Mouse (Mus musculus) kidney, adult 2 months (tissue): Measurements from ENCODE around the gene Tssc4. TPM values are rescaled to one million over a fixed set of nuclear protein-coding genes. Genes with fewer than 3 reads are reported as not detected.
A peak's percentile ranks its signal among the peaks of the same experiment; 100 is the strongest.

ENCODE experiments used
- DNase-seq: peaks from one replicate; pipeline ENCODE4 v3.0.0; 2021
- H3K27ac ChIP-seq: fragments of 200-500 bp; 2 replicates; pipeline ENCODE4 v1.5.1; 2012; ENCODE audit warnings: low read depth, low read length, control low read depth, inconsistent platforms; ENCODE audit not compliant: insufficient read depth
- H3K27me3 ChIP-seq: fragments of 200-500 bp; replicated peaks from 2 replicates; pipeline ENCODE4 v1.6.1; 2012; ENCODE audit warnings: mild to moderate bottlenecking, moderate library complexity, low read length, inconsistent platforms; ENCODE audit not compliant: control insufficient read depth, insufficient read depth
- H3K36me3 ChIP-seq: fragments of 200-500 bp; 2 replicates; pipeline ENCODE4 v1.6.1; 2012; ENCODE audit warnings: mild to moderate bottlenecking, moderate library complexity, low read length, inconsistent platforms; ENCODE audit not compliant: control insufficient read depth, insufficient read depth
- H3K4me1 ChIP-seq: fragments of 200-500 bp; 2 replicates; pipeline ENCODE4 v1.6.1; 2011; ENCODE audit warnings: low read length; ENCODE audit not compliant: control insufficient read depth, insufficient read depth
- H3K4me3 ChIP-seq: fragments of 200-500 bp; 2 replicates; pipeline ENCODE4 v1.5.1; 2011; ENCODE audit warnings: mild to moderate bottlenecking, low read depth, low read length, control low read depth; ENCODE audit not compliant: insufficient read depth
- CTCF ChIP-seq: fragments of 200-500 bp; conservative IDR thresholded peaks from 2 replicates; pipeline ENCODE4 v1.5.1; 2011; ENCODE audit warnings: low read depth, mild to moderate bottlenecking, control low read depth, low read length, moderate library complexity, mixed read lengths; ENCODE audit not compliant: insufficient read depth, insufficient read length
- POLR2A ChIP-seq: fragments of 200-500 bp; IDR thresholded peaks from one replicate; pipeline ENCODE4 v1.6.1; 2011; ENCODE audit warnings: low read depth, low read length, control low read depth
- WGBS: fragments of 180-500 bp; shearing (Covaris S2); methylation state at CpG from one replicate; pipeline ENCODE4 v1.1.7; 2018; 5-methylcytosine and 5-hydroxymethylcytosine counted together
- polyA plus RNA-seq: library from polyadenylated mRNA; depleted of rRNA; stranded (reverse); fragments of >200 nt; gene quantifications from 2 replicates; pipeline ENCODE4 v1.2.3, GENCODE M21; 2012; rRNA removed

Tssc4 gene
- 64.8 and 74.5 TPM in 2 replicates for polyA plus RNA-seq

DNA sequence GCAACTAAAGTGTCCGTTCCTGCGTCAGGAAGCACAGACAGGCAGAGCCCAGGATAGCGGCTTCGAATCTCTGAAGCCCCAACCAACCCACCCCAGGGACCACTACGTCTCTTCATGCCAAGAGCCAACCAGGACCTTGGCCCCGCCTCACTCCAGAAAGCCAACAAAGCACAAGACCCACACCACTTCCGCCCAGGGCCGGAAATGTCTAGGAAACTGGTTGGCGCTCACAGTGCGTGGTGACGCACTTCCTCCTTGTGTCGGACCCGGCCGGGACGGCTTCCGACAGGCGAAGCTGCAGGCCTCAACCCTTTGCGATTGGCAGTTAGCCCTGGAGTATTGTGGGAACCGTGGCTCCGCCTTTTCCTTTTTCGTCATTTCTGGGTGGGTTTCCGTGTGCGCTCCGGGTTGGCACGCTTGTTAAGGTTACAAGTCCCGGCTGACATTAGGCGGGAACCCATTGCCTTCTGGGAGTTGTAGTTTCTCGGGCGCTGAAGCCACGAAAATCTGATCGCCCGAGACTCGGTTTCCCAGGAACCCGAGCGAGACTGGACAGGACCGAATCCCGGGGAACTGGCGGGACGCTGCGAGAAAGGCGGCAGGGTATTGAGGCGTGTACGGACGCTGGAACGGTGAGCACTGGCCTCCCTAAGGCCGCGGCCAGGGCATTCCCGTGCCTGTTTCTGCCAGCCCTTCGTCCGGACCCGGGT, at the start of gene Tssc4:
Gene Tssc4, plus strand, starts transcription at position 368 of the 710 bp plus-strand sequence.
- peak within 1 kb of the TSS; percentile 91 for H3K4me3 ChIP-seq
- peaks cover 2% of the 10 kb centered on the region for H3K36me3 ChIP-seq
- H3K27me3 ChIP-seq: no peaks in the 10 kb centered on the region
- DNase-seq: peak; percentile 100
- TF ChIP-seq CTCF (no peak), POLR2A (peak; percentile 45)
- H3K27ac ChIP-seq: peak within 1 kb of the TSS; percentile 91
- H3K4me1 ChIP-seq: peaks cover 15% of the 10 kb centered on the region
- under 1% methylated on average over 51 of the region's 51 CpGs for WGBS

DNA sequence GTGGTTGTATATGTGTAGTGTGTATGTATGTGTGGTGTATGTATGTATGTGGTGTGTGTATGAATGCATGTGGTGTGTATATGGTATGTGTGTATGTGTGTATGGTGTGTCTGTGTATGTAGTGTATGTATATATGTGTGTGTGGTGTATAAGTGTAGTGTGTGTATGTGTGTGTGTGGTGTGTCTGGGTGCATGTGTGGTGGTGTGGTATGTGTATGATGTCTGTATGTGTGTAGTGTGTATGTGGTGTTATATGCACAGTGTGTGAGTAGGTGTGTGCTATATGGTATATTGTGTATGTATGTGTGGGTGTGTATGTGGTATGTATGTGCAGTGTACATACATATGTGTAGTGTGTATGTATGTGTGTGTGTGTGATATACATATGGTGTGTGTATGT, 49.0 kb upstream of the Tssc4 start:
- TF ChIP-seq POLR2A (no peak), CTCF (no peak)
- no peaks in the 10 kb centered on the region for H3K4me1 ChIP-seq
- no peaks in the 10 kb centered on the region for H3K36me3 ChIP-seq
- no peak for DNase-seq
- H3K27ac ChIP-seq: no peak overlapping the region
- no peaks in the 10 kb centered on the region for H3K27me3 ChIP-seq
- H3K4me3 ChIP-seq: no peak overlapping the region

GRCm38 (mm10) chr7:143020764-143021163, 48.3 kb upstream of the Tssc4 start:
- DNase-seq: peak; percentile 43
- Histone ChIP-seq H3K4me1 (no peaks in the 10 kb centered on the region), H3K27me3 (no peaks in the 10 kb centered on the region), H3K36me3 (no peaks in the 10 kb centered on the region), H3K4me3 (no peak overlapping the region), H3K27ac (no peak overlapping the region)
- no peak for TF ChIP-seq CTCF
- TF ChIP-seq POLR2A: no peak
- 84% methylated on average over 3 of the region's 3 CpGs for WGBS

DNA sequence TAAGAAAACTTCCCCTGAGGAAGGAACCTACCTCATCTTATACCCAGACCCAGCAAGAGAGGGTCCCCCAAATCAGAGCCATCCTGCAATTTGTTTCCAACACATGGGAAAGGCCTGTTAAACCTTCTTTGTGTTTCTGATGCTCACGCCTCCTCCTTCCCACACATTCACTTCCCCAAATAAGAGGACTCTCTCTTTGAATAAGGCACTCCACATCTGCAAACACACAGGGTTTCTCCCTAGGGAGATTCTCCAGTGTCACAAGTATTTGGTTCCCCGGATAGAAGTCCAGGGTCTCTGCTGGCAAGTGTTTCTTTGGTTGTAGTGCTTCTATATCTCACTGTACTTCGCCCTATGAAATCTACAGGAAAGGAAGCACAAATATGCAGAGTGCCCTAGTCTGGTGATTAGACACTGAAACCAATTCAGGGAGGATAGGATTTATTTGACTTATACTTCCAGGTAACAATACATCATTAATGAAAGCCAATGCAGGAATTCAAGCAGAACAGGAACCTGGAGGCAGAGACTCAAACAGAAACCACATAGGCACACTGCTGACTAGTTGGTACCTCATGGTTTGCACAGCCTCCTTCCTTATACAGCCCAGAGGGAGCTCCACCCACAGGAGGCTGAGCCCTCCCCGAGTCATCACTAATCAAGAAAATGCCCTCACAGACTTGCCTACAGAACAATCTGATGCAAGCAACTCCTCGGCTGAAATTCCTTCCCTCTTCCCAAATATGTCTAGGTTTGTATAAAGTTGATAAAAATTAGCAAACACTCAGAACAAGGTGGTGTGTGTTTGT, 47.5 kb upstream of the Tssc4 start:
- Histone ChIP-seq H3K27ac (no peak overlapping the region), H3K36me3 (no peaks in the 10 kb centered on the region), H3K27me3 (no peaks in the 10 kb centered on the region), H3K4me1 (no peaks in the 10 kb centered on the region), H3K4me3 (no peak overlapping the region)
- DNase-seq: no peak
- TF ChIP-seq POLR2A (no peak), CTCF (no peak)
- 61% methylated on average over 5 of the region's 5 CpGs for WGBS

DNA sequence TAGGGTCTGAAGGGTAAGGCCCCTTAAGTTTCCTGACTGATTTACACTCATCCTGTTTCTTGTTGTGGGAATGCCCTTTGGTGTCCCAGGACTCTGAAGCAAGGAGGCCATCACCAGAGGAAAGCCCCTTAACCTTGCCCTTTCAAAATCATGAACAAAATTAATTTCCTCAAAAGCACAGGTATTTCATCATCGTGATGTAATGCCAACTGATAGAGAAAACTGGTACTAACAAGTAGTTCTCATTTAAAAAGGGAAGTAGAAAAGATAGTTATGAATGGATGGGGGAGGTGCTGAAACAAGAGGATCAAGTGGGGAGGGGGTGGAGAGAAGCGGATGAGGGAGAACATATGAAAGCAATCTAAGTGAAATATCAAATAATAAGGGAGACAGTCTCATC, 45.5 kb upstream of the Tssc4 start:
- DNase-seq: no peak
- 90% methylated on average over 2 of the region's 2 CpGs for WGBS
- Histone ChIP-seq H3K27ac (no peak overlapping the region), H3K4me1 (no peaks in the 10 kb centered on the region), H3K36me3 (no peaks in the 10 kb centered on the region), H3K27me3 (no peaks in the 10 kb centered on the region), H3K4me3 (no peak overlapping the region)
- no peak for TF ChIP-seq CTCF
- TF ChIP-seq POLR2A: no peak

- DNase-seq: no peak
- Histone ChIP-seq H3K4me3 (no peak overlapping the region), H3K27me3 (no peaks in the 10 kb centered on the region), H3K4me1 (no peaks in the 10 kb centered on the region), H3K36me3 (no peaks in the 10 kb centered on the region), H3K27ac (no peak overlapping the region)
- TF ChIP-seq CTCF (no peak), POLR2A (no peak)
- 93% methylated on average over 1 of the region's 1 CpGs for WGBS
Observed at GRCm38 (mm10) chr7:143024293-143024692, 44.8 kb upstream of the Tssc4 start.

DNA sequence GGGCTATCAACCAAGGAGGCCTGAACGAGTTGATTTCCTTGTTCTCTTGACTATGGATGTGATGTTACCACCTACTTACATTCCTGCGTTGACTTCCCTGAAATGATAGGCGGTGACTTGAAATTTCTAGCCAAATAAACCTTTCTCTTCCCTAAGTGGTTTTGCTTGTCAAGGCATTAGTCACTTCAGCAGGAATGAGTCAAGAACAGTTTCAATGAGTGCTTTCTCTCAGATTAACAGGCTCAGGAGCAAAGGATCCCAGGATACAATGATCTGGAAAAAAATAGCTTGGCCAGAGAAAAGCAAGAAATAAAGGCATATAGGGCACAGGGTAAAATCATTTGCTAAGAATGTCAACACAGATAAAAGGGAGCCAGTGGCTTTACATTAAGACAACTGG, 43.6 kb upstream of the Tssc4 start:
- no peaks in the 10 kb centered on the region for H3K4me1 ChIP-seq
- TF ChIP-seq POLR2A (no peak), CTCF (no peak)
- no peak overlapping the region for H3K4me3 ChIP-seq
- DNase-seq: no peak
- H3K27ac ChIP-seq: no peak overlapping the region
- no peaks in the 10 kb centered on the region for H3K27me3 ChIP-seq
- no peaks in the 10 kb centered on the region for H3K36me3 ChIP-seq
- 96% methylated on average over 3 of the region's 3 CpGs for WGBS
